Mouse (Mus musculus) right cerebral cortex, postnatal 25 days (tissue): Measurements from ENCODE around the gene Exd1.
A peak's percentile ranks its signal among the peaks of the same experiment; 100 is the strongest.
"Not testable (repeated sequence)": the region's sequence is repeated elsewhere in the genome, so short reads cannot be mapped to it uniquely, and the experiment has no call there.

Source experiments
- DNase-seq: peaks from one replicate; pipeline ENCODE4 v3.0.0; 2022

The Exd1 gene

GRCm38 (mm10) chr2:119538802-119539201, 8.6 kb downstream of the Exd1 start:
- DNase-seq, result no peak

GRCm38 (mm10) chr2:119525422-119525821, 22.0 kb downstream of the Exd1 start:
- no peak for DNase-seq

GRCm38 (mm10) chr2:119523836-119524235, 23.6 kb downstream of the Exd1 start:
- no peak for DNase-seq

- DNase-seq, result peak; percentile 9
Measured at GRCm38 (mm10) chr2:119520550-119520949, 26.9 kb downstream of the Exd1 start.

GRCm38 (mm10) chr2:119516811-119517210, 30.6 kb downstream of the Exd1 start:
- DNase-seq, result no peak

GRCm38 (mm10) chr2:119514026-119514522, 33.4 kb downstream of the Exd1 start:
- no peak for DNase-seq

- no peak for DNase-seq
Measured at GRCm38 (mm10) chr2:119512292-119512691, 35.1 kb downstream of the Exd1 start.

GRCm38 (mm10) chr2:119510856-119511255, 36.6 kb downstream of the Exd1 start:
- DNase-seq, result no peak

- DNase-seq, result not testable (repeated sequence)
Measured at GRCm38 (mm10) chr2:119508518-119508917, 38.9 kb downstream of the Exd1 start.

- no peak for DNase-seq
Measured at GRCm38 (mm10) chr2:119507108-119507507, 40.3 kb downstream of the Exd1 start.

GRCm38 (mm10) chr2:119500965-119501652, 46.3 kb downstream of the Exd1 start:
- DNase-seq, result no peak

GRCm38 (mm10) chr2:119498859-119499258, 48.6 kb downstream of the Exd1 start:
- no peak for DNase-seq

- DNase-seq, result no peak
Measured at GRCm38 (mm10) chr2:119496082-119496481, 51.3 kb downstream of the Exd1 start.

GRCm38 (mm10) chr2:119491953-119492352, 55.5 kb downstream of the Exd1 start:
- DNase-seq, result no peak

- no peak for DNase-seq
Measured at GRCm38 (mm10) chr2:119486488-119486887, 60.9 kb downstream of the Exd1 start.

GRCm38 (mm10) chr2:119482307-119482706, 65.1 kb downstream of the Exd1 start:
- no peak for DNase-seq

- no peak for DNase-seq
Measured at GRCm38 (mm10) chr2:119478397-119478749, 69.1 kb downstream of the Exd1 start.

- peak; percentile 98 for DNase-seq
Measured at GRCm38 (mm10) chr2:119477571-119478396, 69.6 kb downstream of the Exd1 start, which contains the start of gene Ino80. Ino80 (minus strand) TSS chr2:119477687.

GRCm38 (mm10) chr2:119476621-119477391, 70.6 kb downstream of the Exd1 start:
- peak; percentile 72 for DNase-seq

GRCm38 (mm10) chr2:119476166-119476565, 71.3 kb downstream of the Exd1 start:
- DNase-seq, result no peak
